Mouse (Mus musculus) cortical plate, adult 2 months (tissue): ENCODE results near the gene Chrnd.

Experiments
- CTCF ChIP-seq: fragments of 200-500 bp; IDR thresholded peaks from 2 replicates; pipeline ENCODE4 v1.5.1; 2011; ENCODE audit warnings: mild to moderate bottlenecking, control low read depth, low read length; ENCODE audit not compliant: insufficient read depth; ENCODE audit errors: extremely low read depth
- POLR2A ChIP-seq: fragments of 200-500 bp; IDR thresholded peaks from 2 replicates; pipeline ENCODE4 v1.6.1; 2011; ENCODE audit warnings: mild to moderate bottlenecking, low read length, control low read depth; ENCODE audit not compliant: insufficient read depth; ENCODE audit errors: extremely low read depth

GRCm38 (mm10) chr1:87186261-87187036 is 4.0 kb upstream of the Chrnd start:
- TF ChIP-seq CTCF (no peak), POLR2A (no peak)
